Mouse (Mus musculus): ENCODE data around the gene Tcfl5. TPM values are rescaled to one million over a fixed set of nuclear protein-coding genes. Genes with fewer than 3 reads are reported as not detected.

The Tcfl5 gene
- total RNA-seq, 4 experiments from 2014 or later: not detected

GRCm38 (mm10) chr2:180598157-180598705 lies 44.3 kb downstream of the Tcfl5 start:
- no peak for DNase-seq (ENCODE audit: low spot score in 2 of 2)

- DNase-seq (ENCODE audit: low spot score in 2 of 2): no peak
These were observed 45.0 kb downstream of the Tcfl5 start, which contains the start of gene Col9a3 for GRCm38 (mm10) chr2:180597490-180597889. Gene Col9a3, plus strand, starts transcription at chr2:180597790.

- peak; percentile 67 to 71 for DNase-seq (ENCODE audit: low spot score in 2 of 2)
These were observed 53.2 kb downstream of the Tcfl5 start, which contains the start of gene Ogfr for GRCm38 (mm10) chr2:180589123-180589831. Gene Ogfr, plus strand, starts transcription at chr2:180589245.

DNA sequence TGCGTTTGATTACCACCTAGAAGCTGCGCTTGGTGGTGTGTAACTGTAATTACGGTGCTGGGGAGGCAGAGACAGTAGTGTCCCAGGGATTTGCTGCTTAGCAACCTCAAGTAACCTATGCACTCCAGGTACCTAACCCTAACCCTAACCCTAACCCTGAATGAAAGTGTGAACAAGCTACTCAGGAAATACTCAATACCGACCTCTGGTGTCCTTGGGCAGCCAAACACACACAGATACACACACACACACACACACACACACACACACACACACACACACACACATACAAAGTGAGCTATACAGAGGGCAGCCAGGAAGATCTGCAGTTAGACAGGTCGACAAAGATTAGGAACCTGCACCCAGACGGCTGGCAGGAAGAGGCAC lies 53.8 kb downstream of the Tcfl5 start:
- no peak for DNase-seq (ENCODE audit: low spot score in 2 of 2)

DNA sequence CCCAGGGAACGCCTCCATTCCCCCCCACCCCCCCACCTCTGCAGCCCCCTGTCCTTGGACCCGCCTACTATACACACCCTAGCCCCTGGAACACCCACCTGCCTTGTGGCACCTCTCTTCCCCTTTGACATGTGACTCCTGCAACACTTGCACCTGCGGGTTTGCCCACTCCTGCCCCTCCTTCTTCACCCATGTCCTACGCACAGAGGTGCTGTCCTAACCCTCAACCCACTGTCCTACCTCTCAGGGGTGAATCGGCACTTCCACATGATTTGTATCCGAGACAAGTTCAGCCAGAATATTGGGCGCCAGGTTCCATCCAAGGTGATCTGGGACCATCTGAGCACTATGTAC lies 59.4 kb downstream of the Tcfl5 start:
- no peak for DNase-seq (ENCODE audit: low spot score in 2 of 2)

GRCm38 (mm10) chr2:180582481-180583153 lies 59.9 kb downstream of the Tcfl5 start:
- peak; percentile 90 to 94 for DNase-seq (ENCODE audit: low spot score in 2 of 2)

DNA sequence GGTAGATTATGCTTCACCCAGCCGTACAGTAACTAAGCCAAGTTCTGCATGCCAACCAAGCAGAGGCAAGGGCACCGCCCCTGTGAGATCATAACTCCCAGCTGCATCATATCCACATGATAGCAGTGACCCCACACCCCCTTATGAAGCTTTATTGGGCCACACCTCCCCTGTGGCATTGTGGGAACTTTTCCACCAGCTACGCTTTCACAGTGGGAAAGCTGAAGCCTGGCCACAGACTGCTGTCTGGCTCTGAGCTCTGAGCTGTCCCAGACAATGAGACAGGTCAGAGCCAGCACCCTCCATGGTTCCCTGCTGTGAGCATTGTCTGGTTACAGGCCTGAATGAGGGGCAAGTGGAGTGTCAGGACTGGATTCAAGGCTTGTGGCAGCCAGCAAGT lies 61.5 kb downstream of the Tcfl5 start, which contains the start of gene Mrgbp:
Gene Mrgbp, plus strand, starts transcription at position 303 of the 400 bp plus-strand sequence.
- no peak for DNase-seq (ENCODE audit: low spot score in 2 of 2)

GRCm38 (mm10) chr2:180578686-180579085 lies 63.8 kb downstream of the Tcfl5 start:
- peak; percentile 39 to 43 for DNase-seq (ENCODE audit: low spot score in 2 of 2)

GRCm38 (mm10) chr2:180576482-180576881 lies 66.0 kb downstream of the Tcfl5 start:
- no peak for DNase-seq (ENCODE audit: low spot score in 2 of 2)

Other genes starting within 250 kb of the Tcfl5 start
- under 1 TPM in 3 of 4 experiments, not detected in 1; 0.09 to 0.10 (median 0.10) TPM for gene Slco4a1, start 186.5 kb downstream of the Tcfl5 start, total RNA-seq (2022)
- under 1 TPM in 1 of 4 experiments, not detected in 3; 0.11 TPM for gene Ntsr1, start 142.7 kb downstream of the Tcfl5 start, total RNA-seq (2022)
- 1 to 10 TPM; 3.6 to 5.1 (median 4.7) TPM for gene Mrgbp, start 61.4 kb downstream of the Tcfl5 start, total RNA-seq (2022)
- gene Ogfr, start 53.5 kb downstream of the Tcfl5 start, total RNA-seq (2022): 10 to 100 TPM; 21.3 to 24.7 (median 22.3) TPM
- under 1 TPM in 1 of 4 experiments, not detected in 3; 0.11 TPM for gene Col9a3, start 44.9 kb downstream of the Tcfl5 start, total RNA-seq (2022)
- 10 to 100 TPM; 13.2 to 17.8 (median 14.6) TPM for gene Dido1, start 67.3 kb upstream of the Tcfl5 start, total RNA-seq (2022)
- 10 to 100 TPM; 33.7 to 41.1 (median 34.8) TPM for gene Gid8, start 67.4 kb upstream of the Tcfl5 start, total RNA-seq (2022)
- under 1 TPM in 1 of 4 experiments, not detected in 3; 0.25 TPM for gene Slc17a9, start 82.6 kb upstream of the Tcfl5 start, total RNA-seq (2022)
- not detected for gene Bhlhe23, start 134.2 kb upstream of the Tcfl5 start, total RNA-seq (2022)

All from gastrocnemius, adult 8-10 months (tissue).